Mouse (Mus musculus) retina, embryonic 14.5 days (tissue): ENCODE data around the gene Rnh1.

Experiments
- DNase-seq: peaks from one replicate; pipeline ENCODE4 v3.0.0-alpha.2; 2015; ENCODE audit warnings: low spot score

Rnh1 gene

GRCm38 (mm10) chr7:141164850-141165249, 7.8 kb downstream of the Rnh1 start:
- no peak for DNase-seq

- DNase-seq: no peak
These were observed 8.3 kb downstream of the Rnh1 start for GRCm38 (mm10) chr7:141164397-141164796.

GRCm38 (mm10) chr7:141155362-141155761, 17.3 kb downstream of the Rnh1 start:
- DNase-seq: no peak

GRCm38 (mm10) chr7:141148639-141149038, 24.0 kb downstream of the Rnh1 start:
- DNase-seq: no peak

- DNase-seq: no peak
These were observed 25.6 kb downstream of the Rnh1 start for GRCm38 (mm10) chr7:141147044-141147443.

DNA sequence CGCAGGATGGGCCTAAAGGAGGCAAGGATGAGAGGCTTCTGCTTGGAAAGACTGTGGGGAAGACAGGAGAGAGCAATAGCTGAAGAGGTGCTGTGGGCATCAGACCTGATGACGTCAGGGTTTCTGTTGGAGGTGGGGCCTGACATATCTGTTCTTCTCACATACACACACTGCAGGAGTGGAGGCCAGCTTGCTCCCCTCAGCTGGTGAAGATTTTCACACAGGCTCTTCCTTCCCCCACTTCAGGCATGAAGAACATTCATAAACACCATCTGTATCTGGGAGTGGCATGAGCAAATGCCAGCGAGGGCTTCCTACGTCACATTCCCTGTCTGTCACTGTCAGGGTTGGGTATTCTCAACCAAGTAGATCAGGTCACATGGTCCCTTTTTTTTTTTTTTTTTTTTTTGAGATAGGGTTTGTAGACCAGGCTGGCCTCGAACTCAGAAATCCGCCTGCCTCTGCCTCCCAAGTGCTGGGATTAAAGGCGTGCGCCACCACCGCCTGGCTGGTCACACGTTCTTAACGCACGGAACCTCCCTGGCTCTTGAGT, 26.5 kb downstream of the Rnh1 start:
- DNase-seq: no peak

DNA sequence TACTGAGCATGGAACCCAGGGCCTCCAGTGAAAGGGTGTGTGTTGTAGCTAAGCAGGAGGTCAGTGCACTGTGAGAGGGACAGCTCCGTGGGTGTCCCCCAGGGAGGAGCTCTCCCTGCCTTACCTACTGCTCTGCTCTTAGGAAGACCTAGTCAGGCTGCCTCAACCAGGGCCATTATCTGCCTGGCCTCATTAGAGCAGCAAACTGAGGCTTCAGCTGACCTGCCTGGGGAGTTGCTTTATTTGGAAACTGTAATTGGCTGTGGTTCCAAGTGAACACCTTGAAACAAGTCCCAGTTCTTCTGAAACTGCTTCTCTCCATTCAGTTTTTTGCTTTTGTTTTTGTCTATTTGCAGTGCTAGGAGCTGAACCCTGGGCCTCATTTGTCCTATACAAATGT, 27.3 kb downstream of the Rnh1 start:
- no peak for DNase-seq

GRCm38 (mm10) chr7:141144650-141145049, 28.0 kb downstream of the Rnh1 start:
- DNase-seq: no peak

DNA sequence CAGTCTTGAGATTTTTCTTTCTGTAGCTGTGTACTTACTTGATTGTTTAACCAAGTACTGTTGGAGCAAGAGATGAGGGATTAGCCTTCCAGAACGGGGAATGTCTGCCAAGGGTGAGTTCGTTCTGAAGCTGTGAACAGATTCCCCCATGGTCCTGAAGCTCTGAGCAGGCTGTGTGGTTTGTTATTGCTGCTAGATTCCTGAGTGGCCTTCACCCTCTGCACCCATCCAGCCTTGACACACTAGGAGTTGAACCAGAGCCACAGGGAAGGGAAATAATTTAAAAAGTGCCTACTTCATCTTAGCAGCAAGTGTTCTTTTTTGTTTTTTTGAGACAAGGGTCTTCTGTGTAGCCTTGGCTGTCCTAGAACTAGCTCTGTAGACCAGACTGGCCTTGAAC, 28.8 kb downstream of the Rnh1 start:
- no peak for DNase-seq

DNA sequence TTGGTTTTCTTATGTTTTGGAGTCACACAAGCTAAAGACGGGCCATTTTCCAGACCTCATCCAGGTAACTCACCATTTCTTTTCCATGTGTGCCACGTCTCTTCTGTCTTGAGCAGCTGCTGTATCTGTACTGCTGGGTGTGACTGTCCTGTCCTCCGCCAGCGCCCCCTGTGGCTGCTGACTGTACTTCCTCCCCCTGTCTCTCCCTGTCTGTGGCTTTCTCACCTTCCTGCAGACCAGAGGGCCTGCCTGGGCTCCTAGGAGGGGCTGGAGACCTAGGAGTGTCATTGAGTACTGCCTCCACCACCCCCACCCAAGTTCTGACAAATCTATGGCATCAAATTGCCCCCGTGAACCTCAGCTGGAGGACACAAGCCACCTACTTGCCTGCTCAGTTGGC, 29.5 kb downstream of the Rnh1 start:
- DNase-seq: peak; percentile 59

GRCm38 (mm10) chr7:141141326-141141725, 31.3 kb downstream of the Rnh1 start:
- DNase-seq: no peak

GRCm38 (mm10) chr7:141131904-141132755, 40.5 kb downstream of the Rnh1 start:
- DNase-seq: no peak

GRCm38 (mm10) chr7:141131024-141131820, 41.4 kb downstream of the Rnh1 start:
- peak; percentile 98 for DNase-seq

- DNase-seq: no peak
These were observed 49.2 kb downstream of the Rnh1 start for GRCm38 (mm10) chr7:141123517-141123856.

DNA sequence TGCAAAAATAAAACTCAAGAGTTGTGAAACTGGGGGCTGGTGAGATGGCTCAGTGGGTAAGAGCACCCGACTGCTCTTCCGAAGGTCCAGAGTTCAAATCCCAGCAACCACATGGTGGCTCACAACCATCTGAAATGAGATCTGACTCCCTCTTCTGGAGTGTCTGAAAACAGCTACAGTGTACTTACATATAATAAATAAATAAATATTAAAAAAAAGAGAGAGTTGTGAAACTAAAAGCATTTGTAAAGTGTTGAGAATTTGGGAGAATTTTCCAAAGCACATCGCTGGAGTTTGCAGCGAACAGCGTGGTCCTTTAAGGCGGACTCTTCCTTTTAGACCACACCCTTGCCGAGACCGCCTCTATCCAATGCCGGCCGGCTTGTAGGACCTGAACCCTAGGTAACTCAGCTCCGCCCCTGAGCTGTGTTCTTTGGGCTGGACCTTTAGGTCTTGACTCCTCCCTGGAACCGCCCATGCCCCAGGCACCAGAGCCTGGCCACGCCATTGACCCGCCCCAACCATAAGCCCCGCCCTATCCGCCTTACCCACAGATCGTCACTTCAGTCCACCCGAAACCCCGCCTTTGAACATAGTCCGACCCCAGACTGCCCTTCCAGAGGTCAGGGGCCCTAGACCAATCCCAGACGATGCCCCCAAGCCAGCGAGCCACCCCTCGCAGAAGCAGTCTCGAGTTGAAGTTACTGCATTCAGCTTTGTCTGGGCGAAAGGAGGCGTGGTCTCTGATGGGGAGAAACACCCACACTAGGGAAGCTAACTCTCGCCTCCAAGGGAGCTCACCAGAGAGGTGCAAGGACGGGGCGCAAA, 49.8 kb downstream of the Rnh1 start:
- peak; percentile 95 for DNase-seq

DNA sequence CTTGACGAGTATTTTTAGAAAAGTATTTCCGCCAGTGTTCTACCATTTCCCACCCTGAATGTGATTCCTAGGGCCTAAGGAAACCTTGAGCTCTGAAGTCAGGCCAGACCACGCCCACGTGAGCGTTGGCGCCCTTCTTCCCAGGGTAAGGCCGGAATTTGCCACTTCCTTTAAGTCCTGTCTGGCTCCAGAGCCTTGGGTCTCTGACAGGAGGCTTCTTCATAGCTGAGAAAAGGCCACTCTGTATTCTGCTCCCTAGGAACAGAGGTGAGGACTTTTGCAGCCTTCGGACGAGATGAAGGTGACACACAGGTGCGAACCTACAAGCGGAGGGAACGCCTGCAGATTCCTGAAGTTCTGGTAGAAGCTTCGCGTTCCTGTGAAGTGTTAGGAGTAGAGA, 50.4 kb downstream of the Rnh1 start, which contains the start of gene Ptdss2:
Gene Ptdss2, plus strand, starts transcription at position 138 of the 400 bp plus-strand sequence.
- no peak for DNase-seq

- no peak for DNase-seq
These were observed 51.6 kb downstream of the Rnh1 start for GRCm38 (mm10) chr7:141121051-141121531.

DNA sequence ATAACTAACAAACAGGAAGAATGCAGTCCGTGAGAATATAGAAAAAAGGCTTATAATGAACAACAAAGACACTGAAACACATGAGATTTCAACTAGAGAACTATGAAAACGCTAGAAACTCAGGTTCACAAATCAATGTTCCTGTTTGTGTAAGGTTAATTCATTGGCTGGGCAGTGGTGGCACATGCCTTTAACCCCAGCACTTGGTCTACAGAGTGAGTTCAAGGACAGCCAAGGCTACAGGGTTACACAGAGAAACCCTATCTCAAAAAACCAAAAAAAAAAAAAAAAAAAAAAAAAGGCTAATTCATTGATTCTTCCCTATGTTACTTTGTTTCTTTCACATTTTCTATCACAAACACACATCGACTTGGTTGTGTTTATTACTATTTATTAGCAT, 52.1 kb downstream of the Rnh1 start:
- no peak for DNase-seq

- no peak for DNase-seq
These were observed 53.2 kb downstream of the Rnh1 start for GRCm38 (mm10) chr7:141119487-141119886.

GRCm38 (mm10) chr7:141117636-141118035, 55.0 kb downstream of the Rnh1 start, which contains the start of gene Ano9:
Gene Ano9, minus strand, starts transcription at chr7:141117806.
- no peak for DNase-seq

- no peak for DNase-seq
These were observed 56.8 kb downstream of the Rnh1 start for GRCm38 (mm10) chr7:141115874-141116273.
